Mouse (Mus musculus) A20 (cell line): Measurements from ENCODE around the gene Gm11549.
A peak's percentile ranks its signal among the peaks of the same experiment; 100 is the strongest.

Source experiments
- DNase-seq: peaks from one replicate; pipeline ENCODE4 v3.0.0-alpha.2; 2011; ENCODE audit warnings: low read depth, low spot score

Gene Gm11549

GRCm38 (mm10) chr3:36516196-36516595, 5.4 kb downstream of the Gm11549 start:
- DNase-seq, result no peak

GRCm38 (mm10) chr3:36511491-36511890, 10.1 kb downstream of the Gm11549 start:
- DNase-seq, result no peak

GRCm38 (mm10) chr3:36505809-36506735, 15.5 kb downstream of the Gm11549 start:
- DNase-seq, result no peak

- no peak for DNase-seq
Measured at GRCm38 (mm10) chr3:36505306-36505705, 16.3 kb downstream of the Gm11549 start.

GRCm38 (mm10) chr3:36501546-36501945, 20.1 kb downstream of the Gm11549 start:
- DNase-seq, result no peak

- no peak for DNase-seq
Measured at GRCm38 (mm10) chr3:36500976-36501375, 20.6 kb downstream of the Gm11549 start.

- no peak for DNase-seq
Measured at GRCm38 (mm10) chr3:36499418-36499817, 22.2 kb downstream of the Gm11549 start.

- no peak for DNase-seq
Measured at GRCm38 (mm10) chr3:36498224-36498623, 23.4 kb downstream of the Gm11549 start.

GRCm38 (mm10) chr3:36496746-36497145, 24.9 kb downstream of the Gm11549 start:
- DNase-seq, result peak; percentile 74

GRCm38 (mm10) chr3:36496273-36496672, 25.3 kb downstream of the Gm11549 start:
- DNase-seq, result no peak

- DNase-seq, result peak; percentile 86
Measured at GRCm38 (mm10) chr3:36495436-36495835, 26.2 kb downstream of the Gm11549 start.

GRCm38 (mm10) chr3:36494613-36495012, 27.0 kb downstream of the Gm11549 start:
- DNase-seq, result no peak

- no peak for DNase-seq
Measured at GRCm38 (mm10) chr3:36493641-36494283, 27.9 kb downstream of the Gm11549 start.

- no peak for DNase-seq
Measured at GRCm38 (mm10) chr3:36492716-36493391, 28.8 kb downstream of the Gm11549 start.

GRCm38 (mm10) chr3:36491535-36491934, 30.1 kb downstream of the Gm11549 start:
- DNase-seq, result no peak

GRCm38 (mm10) chr3:36489590-36489910, 32.1 kb downstream of the Gm11549 start:
- no peak for DNase-seq

GRCm38 (mm10) chr3:36488899-36489589, 32.6 kb downstream of the Gm11549 start:
- no peak for DNase-seq

GRCm38 (mm10) chr3:36488367-36488766, 33.2 kb downstream of the Gm11549 start:
- no peak for DNase-seq

- DNase-seq, result no peak
Measured at GRCm38 (mm10) chr3:36486881-36487280, 34.7 kb downstream of the Gm11549 start.

- no peak for DNase-seq
Measured at GRCm38 (mm10) chr3:36486176-36486575, 35.4 kb downstream of the Gm11549 start.

- DNase-seq, result no peak
Measured at GRCm38 (mm10) chr3:36484292-36484691, 37.3 kb downstream of the Gm11549 start.

- DNase-seq, result no peak
Measured at GRCm38 (mm10) chr3:36482940-36483339, 38.7 kb downstream of the Gm11549 start.
